Mouse (Mus musculus) kidney, postnatal 25 days (tissue): ENCODE data around the gene Kcnj3.
"Not testable (repeated sequence)": the region's sequence is repeated elsewhere in the genome, so short reads cannot be mapped to it uniquely, and the experiment has no call there.

Experiments
- DNase-seq, 2 experiments: peaks; one replicate each; pipeline ENCODE4 v3.0.0; 2021; ENCODE audit warnings: mixed read lengths in 2 of 2

Gene Kcnj3

DNA sequence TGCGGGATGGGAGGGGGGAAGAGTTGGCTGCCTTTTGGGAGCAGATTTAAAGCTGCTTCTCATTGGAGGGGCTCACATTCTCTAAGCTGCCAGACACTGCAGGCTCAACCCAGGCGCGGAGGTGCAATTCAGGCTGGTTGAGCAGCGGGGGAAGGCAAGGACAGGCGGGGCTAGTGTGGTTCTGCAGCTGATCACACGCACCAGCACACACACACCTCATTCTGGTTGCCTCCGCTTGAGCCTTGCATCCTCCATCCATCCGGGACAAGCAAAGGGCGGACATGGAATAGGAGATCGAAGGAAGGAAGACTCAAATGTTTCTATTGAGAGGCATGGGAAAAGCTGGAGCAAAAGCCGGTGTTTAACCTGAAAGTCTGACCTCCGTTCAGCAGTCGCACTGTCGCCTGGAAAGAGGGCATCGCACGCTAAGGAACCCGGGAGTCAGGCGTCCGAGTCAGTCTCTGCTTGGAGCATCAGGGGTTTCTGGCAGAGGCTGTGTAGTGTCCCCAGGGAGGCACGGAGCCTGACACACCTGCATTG, at the start of gene Kcnj3:
Gene Kcnj3, plus strand, starts transcription at position 250 of the 540 bp plus-strand sequence.
- no peak for DNase-seq

DNA sequence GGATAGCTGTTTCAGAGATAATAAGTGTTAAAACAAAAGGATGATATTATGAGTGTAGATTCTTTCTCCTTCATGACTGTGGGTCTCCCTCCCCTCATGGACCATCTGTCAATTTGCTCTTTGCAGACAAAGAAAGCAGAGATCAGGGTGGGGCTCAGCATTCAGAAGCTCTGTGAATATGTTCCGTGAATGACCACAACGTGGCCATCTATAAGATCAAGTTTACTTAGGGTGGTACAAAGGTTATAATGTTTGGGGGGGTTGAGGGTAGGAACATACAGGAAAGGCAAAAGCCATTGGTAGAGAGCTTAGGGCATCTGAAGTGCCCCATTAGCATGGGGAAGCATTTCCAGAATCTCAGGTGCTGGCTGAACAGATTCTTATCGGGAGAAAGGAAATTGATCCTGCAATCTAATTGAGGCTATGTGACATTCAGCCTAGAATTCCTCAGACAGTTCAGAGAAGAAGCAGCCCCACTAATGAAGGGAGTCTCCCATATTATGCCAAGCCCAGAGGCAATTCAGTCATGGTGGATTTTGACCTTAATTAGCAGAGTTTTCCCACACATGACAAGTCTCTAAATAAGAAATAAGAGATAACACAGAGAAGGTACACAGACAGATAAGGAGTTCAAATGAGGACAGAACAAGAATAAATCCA, 45.3 kb upstream of the Kcnj3 start:
- DNase-seq, result no peak

DNA sequence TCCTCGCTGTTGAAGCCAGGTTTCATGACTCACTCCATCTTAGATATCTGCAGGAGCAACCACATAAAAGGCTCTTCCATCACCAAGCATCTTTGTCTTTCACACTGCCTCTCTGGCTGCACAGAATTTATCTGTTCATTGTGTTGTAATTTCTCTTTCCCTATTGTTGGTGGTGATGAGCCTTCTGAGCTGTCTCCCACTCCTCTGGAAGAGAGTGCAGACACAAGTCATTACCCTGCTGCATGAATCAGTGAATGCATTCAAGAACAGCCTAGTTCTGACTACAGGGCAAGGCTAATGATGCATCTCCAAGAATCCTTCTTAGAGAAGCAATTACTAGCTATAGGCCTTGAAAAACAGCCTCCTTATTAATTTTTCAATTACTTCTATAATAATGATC, 30.5 kb upstream of the Kcnj3 start:
- DNase-seq, result no peak

DNA sequence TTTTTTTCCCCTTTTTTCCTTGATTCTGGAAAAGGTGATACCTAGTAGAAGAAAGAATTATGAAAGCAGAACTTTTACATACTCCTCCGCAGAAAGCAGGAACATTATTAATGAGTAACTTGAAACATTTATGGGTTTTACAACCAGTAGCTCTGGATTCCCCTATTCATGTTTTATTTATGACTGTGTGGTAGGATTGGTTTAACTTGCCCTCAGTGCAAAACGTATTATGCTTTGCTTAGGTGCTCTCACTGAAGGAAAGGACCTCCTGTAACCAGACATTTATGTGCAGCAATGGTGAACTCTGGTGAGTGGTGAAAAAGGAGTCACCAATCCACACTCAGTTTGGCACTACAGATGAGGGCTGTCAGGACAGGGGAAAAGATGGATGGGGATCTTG, 8.1 kb upstream of the Kcnj3 start:
- DNase-seq, result no peak

DNA sequence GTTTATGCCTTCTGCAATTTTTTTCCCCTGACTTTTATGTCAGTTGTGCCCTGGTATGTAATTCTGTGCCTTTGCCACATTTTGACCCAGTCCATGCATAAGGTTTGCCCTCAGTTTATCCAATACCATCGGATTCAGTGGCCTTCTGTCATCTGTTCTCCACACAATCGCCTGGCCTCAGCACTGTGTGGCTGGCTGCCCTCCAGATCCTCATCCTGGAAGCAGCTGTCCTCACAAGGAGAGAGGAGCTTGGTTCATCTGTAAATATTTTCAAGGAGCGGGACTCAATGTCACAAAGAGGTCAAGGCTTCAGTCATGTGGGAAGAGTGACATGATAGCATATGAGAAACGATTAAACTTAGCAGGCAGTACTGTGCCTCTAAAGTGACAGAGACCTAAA, 3.7 kb upstream of the Kcnj3 start:
- DNase-seq, result no peak

DNA sequence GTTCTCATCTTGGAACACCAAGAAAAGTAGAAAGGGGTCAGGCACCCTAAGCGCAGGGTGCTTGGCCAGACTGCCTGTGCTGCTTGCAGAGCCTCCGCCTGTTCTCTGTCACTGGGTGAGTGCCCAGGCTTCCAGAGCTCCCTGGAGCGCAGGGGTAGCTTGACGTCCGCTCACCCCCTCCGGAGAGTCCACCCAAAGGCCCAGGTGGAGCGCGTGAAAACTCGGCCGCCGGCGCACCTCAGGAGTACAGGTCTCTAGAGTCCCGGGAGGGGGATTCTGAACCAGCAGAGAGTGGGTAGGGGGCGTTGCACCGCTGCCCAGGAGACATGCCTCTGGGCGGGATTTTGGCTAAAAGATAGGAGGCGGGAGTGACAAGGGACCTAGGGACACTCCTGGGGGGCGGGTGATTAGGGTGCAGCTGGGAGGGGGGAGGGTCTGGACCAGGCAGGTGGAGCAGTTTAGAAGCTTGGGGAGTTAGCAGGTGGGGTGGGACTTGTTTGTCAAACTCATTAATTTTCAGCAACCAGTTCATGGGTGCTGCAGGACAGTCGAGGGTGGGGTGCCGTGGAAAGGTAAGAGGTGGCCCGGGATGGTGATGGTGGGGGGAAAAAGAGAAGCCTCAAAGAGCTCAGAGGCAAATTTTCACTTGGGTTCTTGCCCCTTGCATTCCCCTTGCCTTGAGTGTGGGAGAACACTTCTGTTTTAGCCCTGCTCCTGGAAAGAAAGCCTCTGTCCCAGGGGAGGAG, 664 bp downstream of the Kcnj3 start:
- DNase-seq, result peak in 1 of 2 experiments; percentile 38

DNA sequence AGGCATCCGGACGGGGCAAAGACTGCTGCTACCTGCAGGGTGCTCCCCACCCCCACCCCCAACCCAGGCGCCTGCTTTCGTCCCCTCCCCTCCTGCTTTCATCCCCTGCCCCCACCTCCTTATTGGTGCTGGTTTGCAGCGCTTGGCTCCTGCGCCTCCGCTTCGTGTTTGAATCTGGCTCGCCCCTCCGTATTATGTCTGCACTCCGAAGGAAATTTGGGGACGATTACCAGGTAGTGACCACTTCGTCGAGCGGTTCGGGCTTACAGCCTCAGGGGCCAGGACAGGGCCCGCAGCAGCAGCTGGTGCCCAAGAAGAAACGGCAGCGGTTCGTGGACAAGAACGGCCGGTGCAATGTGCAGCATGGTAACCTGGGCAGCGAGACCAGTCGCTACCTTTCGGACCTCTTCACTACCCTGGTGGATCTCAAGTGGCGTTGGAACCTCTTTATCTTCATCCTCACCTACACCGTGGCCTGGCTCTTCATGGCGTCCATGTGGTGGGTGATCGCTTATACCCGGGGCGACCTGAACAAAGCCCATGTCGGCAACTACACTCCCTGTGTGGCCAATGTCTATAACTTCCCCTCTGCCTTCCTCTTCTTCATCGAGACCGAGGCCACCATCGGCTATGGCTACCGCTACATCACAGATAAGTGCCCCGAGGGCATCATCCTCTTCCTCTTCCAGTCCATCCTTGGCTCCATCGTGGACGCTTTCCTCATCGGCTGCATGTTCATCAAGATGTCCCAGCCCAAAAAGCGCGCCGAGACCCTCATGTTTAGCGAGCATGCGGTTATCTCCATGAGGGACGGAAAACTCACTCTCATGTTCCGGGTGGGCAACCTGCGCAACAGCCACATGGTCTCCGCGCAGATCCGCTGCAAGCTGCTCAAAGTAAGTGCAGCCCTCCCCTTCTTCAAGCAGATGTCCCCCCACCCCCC, 1.5 kb downstream of the Kcnj3 start:
- DNase-seq, result no peak

DNA sequence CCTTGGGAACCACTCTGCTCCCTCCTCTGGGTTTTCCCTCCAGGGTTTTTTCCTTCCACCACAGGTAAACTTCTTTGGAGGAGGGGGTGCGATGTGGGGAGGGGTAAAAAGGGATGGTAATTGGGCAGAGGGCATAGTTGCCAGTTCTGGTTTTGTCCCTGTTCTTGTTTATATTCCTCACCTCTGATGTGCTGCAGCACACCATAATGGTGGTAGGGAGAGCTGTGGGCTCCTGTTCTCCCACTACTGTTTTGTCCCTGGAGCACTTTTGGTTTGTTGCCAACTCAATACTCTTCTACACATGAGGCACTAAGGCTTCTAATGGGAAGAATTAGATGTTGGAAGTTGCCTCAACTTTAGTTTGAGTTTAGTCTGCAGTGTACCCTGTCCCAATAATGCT, 2.2 kb downstream of the Kcnj3 start:
- DNase-seq, result no peak

DNA sequence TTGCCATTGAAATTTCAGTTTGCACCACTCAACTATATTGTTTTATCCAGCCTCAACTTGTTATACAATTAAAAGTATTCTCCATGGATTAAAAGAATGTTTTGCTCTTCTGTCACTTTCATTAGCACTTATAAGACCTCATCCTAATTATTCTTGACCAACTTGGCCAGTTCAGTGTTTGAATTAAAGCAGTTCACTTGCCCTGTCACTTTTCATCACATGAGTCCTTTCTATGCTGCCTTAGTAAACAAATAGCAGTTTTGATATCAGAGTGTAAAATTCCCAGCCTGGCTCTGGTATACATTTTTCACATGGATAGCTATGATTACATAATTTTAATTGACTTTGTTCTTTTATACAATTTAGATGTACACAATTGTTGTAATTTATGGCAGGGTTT, 3.4 kb downstream of the Kcnj3 start:
- no peak for DNase-seq

DNA sequence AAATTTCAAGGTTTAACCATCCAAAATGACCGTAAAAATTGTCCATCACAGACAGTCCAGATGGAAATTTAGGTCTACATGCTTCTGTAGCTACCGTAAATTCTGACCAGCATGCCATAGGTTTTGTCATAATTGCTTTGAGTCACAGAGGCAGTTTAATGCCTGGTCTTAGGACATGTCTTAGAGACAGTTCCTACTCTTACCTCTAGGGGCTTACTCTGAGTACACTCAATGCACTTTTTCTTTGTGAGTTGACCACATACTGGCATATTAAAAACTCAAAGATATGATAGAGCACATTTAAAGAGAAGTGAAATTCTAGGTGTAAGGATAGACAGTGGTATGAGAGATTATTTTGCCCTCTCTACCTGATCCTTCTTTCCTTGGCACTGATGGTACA, 6.2 kb downstream of the Kcnj3 start:
- DNase-seq, result no peak

DNA sequence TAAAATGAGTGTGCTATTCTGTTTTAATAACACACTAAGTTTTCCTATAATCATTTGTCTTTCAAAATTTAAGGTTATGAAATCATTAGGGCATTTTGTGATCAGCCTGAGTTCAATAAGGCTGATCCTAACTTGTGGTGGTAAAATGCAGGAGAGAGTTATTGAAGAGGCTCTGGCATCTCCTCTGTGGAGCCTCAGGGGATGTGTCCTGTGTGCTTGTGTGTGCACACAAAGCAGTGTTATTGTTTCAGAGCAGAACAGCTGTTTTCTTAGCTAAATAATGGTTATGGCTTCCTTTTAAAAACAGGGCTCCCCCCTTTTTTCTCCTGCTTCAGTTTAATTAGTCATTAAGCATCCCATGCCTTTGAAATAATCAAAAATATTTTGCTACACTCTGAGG, 11.5 kb downstream of the Kcnj3 start:
- DNase-seq, result no peak

DNA sequence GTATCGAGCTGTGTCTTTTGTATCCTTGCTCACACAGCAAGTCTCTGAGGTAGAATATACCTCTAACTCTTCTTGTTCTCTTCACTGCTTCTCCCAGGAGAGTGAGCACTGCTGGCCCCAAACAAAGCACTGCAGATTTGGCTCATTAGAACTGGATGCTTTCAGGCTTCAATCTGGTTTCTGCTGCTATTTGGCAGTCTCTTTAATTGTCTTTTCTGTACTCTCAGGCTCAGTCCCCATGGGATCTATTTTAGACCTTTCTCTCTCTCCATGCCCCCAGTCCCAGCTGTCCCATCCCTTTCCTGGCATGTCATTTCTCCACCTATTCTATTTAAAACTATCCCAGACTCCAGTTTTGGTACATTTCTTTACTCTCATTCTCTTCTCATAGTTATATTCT, 15.0 kb downstream of the Kcnj3 start:
- no peak for DNase-seq

DNA sequence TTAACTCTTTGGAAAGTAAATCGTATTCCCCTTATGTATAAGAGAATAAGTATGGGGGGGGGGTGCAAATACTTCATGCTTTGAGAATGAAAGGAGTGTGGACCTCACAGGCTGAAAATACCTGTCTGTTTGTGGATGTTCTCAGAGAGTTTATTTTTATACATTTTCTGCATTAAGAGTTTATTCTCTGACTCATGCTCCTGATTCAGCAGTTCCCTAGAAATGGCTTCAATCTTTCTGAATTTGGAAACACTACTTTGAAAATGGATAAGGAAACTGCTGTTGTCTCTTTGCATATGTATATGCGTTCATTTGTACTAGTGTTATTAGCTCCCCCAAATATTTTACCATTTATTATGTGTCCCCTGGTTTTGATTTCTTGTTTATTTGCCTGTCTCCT, 23.4 kb downstream of the Kcnj3 start:
- DNase-seq, result no peak

DNA sequence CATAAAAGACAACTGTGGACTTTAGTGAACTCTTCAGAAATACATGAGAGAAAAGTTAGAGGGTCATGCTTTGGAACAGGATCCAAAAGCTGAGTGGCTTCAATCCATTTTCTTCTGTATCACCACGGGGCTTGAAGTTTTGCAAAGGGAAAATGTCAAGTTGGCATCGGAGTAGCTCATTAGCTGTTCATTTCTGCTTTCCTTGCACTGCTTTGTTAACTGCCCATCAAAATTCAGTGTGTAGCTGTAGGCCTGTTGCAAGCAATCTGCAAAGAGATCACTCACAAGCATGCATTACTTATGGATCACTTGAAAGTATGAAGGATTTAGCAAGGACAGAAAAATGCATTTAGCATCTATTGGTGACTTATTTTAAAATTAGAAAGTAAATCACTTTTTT, 33.4 kb downstream of the Kcnj3 start:
- DNase-seq, result no peak

DNA sequence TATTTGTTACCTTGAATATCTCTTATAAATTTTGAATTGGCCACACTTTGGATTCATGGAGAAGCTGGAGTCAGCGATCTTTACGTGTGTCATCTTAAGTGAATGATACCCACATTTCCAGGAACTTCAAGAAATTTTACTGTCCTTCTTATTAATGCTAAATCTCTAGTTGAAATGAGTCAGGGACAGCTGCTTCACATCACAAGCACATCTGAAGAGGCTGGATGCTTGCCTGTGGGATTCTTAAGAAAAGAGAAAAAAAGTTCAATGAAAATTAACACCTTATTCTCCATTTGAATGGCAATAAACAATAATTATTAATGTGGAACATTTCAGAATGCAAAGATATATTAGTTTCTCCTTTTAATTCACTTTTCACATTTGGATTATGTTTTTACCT, 34.2 kb downstream of the Kcnj3 start:
- no peak for DNase-seq

DNA sequence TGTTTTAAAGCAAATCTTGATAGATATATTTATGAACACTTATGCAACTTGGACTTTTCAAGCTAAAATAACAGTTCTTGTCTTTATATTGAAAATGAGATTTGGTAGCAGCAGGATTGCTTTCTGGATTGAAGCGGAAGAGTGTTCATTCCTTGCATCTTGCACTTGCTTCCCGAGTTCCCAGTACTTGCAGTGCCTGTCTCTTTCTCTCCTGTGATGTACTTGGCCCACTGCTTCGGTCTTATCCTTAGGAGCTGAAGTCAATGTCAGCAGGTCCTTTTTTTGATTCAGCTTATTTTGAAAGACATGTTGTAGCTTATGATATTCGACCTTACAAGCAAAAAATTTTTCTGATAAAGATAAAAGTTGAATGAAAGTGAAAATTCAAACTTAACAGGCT, 43.7 kb downstream of the Kcnj3 start:
- DNase-seq, result no peak

DNA sequence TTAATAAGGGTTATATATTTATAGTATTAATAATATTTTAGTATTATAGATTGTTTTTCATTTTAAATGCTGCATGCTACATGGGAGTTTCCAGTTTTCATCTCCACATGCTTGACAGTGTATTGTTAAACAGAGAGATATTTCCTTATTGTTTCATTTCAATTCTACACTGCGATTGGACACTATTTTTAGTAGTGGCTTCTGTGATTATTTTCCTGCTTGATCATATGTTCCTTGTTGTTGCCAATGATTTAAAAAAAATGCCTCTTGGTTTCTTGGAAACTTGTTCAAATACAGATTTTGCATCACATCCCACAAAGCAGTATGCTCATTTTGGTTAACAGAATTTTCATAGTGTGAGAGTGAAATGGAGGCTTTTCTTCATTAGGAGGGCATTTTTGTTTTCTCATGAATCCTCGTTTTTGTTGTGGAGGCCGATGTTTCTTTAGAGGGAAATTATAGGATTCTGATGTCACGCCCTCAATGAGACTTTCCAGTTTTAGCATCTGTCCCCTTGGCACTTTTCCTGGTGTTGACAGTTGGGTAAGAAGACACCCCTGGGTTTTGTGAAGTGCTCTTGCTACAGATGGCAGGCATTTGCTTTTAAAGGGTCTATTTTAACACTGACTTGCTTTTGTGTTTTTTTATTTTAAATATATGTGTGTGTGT, 44.3 kb downstream of the Kcnj3 start:
- no peak for DNase-seq

DNA sequence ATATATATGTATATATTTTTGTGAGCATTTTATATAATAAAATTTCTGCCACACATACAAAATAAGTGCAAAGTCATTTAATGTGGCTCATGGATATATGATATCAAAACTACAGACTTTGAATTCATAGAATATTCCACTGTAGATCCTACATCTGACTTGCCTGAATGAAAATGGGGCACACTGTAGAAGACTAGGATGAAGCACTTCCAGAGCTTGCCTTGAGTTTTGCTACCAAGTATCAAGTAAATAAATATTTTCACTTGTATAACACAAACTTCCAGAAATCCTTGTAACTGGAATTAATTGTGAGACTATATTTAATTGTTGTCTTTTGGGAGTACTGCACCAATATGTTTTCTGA, 44.8 kb downstream of the Kcnj3 start:
- DNase-seq, result no peak

DNA sequence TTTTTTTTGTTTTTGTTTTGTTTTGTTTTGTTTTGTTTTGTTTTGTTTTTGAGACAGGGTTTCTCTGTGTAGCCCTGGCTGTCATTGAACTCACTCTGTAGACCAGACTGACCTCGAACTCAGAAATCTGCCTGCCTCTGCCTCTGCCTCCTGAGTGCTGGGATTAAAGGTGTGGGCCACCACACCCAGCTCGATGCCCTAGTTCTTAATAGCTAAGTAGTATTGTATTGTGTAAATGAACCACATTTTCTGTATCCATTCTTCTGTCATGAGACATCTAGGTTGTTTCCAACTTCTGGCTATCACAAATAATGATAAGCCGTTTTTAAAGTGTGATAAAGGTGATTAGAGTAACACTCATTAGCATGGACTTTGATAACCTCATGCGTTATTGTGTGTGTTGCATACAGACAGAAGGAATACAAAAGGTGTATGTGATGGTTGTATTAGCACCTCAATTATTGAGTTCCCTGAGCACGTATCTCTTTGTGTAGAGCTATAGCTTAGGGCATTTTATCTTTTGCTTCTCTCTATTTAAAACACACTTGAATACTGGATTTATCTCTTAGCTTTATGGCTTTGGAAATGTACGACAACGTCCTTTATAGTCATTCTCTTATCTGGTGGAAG, 49.8 kb downstream of the Kcnj3 start:
- not testable (repeated sequence) for DNase-seq

DNA sequence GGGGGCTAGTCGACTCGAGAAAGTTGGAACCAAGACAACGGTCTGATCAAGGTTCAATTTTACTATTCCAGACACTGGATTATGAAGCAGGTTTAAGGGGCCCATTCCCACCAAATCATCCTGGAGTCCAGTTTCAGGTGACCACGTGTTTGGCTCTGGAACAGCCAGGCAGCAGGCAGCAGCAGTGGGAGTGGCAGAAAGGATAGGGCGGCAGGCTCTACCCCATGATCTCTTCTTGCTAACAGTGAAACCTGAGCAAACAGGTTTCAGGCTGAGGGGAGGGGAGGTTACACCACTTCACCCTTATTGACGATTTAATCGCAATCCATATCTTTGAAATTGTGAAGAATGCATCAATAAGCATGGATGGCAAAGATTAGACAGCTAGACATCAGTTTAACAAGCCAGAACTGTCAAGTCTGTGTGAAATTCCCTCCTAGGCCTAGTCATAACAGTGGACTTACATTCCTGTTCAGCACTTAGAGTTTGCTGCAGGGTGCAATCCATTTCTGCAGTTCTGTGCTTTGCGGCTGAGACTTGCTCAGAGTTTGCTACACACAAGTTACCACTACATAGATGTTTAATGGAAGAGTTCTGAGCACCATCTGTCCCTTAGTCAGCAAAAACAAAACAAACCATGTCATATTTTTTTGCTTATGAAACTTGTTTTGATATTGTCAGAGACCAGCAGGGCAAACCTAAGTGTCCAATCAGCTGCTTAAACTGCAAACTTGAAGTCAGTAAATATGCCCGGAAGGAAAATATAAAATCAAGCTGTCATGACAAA, 67.8 kb downstream of the Kcnj3 start:
- DNase-seq, result peak in 1 of 2 experiments; percentile 33

DNA sequence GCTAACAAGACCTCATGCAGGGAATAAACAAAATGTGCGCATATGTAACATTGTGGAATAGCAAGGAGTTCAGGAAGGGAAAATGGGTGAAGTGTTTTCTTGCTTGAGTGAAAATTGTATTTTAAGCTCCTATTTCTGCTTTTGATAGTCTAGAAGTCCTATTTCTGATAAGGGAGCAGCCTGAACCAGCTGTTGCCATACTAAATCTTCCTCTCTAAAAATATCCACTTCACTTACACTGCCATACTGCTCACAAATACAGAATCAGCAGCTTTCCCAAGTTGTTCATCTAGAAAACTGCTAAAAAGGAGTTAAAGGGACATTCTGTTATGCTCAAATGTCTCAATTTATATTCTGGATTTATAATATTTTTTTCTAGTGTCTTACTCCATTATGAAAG, 69.9 kb downstream of the Kcnj3 start:
- no peak for DNase-seq

DNA sequence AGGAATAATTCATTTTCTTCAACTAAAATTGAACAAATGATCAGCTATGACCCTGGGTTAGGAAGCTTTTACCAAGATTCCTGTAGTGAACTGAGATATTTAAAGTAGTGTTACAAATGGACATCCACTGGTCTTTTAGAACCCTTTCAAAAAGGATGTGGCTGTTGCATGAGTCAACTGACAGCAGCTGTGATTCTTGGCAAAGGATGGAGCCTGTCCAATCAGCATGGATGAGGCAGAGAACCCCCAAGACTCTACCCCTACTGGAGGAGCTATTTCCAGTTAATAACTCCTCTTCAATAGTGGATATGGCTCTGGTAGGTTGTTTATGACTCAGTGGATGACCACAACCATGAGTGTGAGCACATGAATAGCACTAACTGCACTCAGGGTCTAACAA, 81.5 kb downstream of the Kcnj3 start:
- DNase-seq, result no peak
